Mouse (Mus musculus): Measurements from ENCODE around the gene Ngfr.

Ngfr gene

GRCm38 (mm10) chr11:95567936-95568715, 19.4 kb downstream of the Ngfr start:
- no peak for DNase-seq (ENCODE audit: low read depth, low spot score)

DNA sequence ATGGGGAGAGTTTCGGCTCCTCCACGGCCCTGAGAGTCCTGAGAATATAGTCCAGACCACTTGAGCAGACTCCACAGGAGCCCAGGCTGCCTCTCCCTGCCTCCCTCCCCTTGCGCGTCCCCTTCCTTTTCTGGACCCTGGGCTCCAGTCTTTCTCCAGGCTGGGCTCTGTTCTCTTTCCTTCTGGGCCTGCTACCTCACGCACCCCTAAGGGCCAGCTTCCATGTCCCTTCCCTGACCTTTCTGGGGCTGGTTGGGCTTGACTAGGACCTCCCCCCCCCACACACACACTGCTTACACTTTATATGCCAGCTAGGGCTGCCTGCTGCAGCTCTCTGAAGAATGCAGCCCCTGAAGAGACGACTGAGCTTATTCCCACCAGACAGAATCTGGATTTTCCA, 20.2 kb downstream of the Ngfr start:
- DNase-seq (ENCODE audit: low read depth, low spot score): no peak

- DNase-seq (ENCODE audit: low read depth, low spot score): no peak
These were observed 22.2 kb downstream of the Ngfr start for GRCm38 (mm10) chr11:95565327-95565726.

- DNase-seq (ENCODE audit: low read depth, low spot score): no peak
These were observed 23.7 kb downstream of the Ngfr start for GRCm38 (mm10) chr11:95563849-95564248.

GRCm38 (mm10) chr11:95560773-95561172, 26.8 kb downstream of the Ngfr start:
- no peak for DNase-seq (ENCODE audit: low read depth, low spot score)

- DNase-seq (ENCODE audit: low read depth, low spot score): no peak
These were observed 27.8 kb downstream of the Ngfr start for GRCm38 (mm10) chr11:95559761-95560160.

DNA sequence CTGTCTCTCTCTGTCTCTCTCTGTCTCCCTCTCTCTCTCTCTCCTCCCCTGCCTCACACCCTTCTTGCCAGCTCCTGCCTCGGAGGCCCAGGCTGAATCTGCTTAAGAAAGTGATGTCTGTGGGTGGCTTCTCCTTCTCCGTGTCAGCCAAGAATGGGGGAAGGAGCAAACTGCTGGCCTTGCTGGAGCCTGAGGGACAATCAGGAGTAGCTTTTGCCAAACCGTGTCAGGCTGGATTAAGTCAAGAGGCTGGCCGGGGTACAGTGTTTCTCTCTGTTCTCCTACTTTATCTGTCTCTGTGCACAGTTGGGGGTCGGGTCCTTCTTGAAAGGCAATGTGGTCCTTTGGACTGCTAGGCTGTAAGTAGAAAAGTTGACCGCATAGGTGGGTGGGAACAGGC, 29.8 kb downstream of the Ngfr start:
- DNase-seq (ENCODE audit: low read depth, low spot score): peak; percentile 45

DNA sequence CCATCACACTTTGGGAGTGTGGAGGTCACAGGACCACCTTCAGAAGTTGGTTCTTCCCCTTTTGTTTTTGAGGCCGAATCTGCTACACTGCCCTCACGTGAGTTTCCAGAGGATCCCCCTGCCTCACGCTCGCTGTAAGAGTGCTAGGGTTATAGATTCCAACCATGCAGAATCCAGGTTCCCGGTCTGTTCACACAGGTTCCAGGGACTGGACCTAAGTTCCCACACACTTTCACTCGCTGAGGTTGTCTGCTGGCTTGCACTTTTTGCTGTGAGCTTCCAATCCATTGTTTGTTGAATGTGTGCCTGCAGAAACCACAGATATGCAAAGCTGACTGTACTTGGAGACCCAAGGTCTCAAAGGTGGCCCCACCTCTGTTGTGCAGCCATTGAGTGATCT, 30.5 kb downstream of the Ngfr start:
- DNase-seq (ENCODE audit: low read depth, low spot score): no peak

DNA sequence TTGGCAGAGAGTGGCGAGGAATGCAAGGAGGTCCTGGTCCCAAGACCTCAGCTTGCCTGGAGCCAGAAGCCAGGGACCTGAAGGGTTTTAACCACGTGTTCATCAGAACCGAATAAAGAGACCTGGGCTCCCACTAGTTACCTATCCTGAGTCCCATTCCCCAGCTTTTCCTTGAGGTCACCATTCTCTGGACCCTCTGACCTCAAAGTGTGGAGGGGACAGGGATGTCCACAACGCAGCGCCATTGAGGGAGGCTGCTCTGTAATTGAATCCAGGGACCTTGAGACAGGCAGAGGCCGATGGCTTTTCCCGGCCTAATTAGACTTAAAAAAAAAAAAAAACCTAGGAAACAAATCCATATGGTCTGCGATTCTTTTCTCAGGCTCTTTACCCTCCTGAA, 32.3 kb downstream of the Ngfr start:
- no peak for DNase-seq (ENCODE audit: low read depth, low spot score)

DNA sequence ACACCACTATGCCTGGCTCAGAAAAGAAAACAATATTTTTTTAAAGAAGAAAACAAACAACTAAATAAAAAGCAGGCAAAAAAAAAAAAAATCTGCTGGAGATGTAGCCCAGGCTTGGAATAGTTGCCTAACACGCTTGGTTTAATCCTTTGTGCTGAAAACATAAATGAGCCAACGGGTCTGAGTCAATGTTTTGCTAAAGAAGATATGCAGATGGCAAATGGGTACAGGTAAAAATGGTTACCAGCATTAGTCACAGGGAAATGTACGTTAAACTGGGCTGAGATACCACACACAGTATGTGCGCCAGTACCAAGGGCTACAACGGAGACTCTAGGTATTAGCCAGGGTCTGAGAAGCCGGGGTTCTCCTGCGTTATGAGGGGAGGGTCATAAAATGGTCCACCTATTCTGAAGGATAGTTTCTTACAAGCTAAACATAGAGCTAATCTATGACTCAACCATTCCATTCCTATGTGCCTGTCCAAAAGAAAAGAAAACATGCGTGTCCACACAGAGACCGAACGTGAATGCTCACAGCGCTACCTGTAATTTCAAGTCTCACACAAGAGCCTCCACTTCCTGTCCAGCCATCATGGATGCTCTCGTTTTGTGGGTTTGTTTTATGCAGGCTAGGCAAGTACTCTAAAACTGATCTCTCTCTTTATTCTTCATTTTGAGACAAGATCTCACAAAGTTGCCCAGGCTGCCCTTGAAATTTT, 37.1 kb downstream of the Ngfr start:
- peak; percentile 53 for DNase-seq (ENCODE audit: low read depth, low spot score)

DNA sequence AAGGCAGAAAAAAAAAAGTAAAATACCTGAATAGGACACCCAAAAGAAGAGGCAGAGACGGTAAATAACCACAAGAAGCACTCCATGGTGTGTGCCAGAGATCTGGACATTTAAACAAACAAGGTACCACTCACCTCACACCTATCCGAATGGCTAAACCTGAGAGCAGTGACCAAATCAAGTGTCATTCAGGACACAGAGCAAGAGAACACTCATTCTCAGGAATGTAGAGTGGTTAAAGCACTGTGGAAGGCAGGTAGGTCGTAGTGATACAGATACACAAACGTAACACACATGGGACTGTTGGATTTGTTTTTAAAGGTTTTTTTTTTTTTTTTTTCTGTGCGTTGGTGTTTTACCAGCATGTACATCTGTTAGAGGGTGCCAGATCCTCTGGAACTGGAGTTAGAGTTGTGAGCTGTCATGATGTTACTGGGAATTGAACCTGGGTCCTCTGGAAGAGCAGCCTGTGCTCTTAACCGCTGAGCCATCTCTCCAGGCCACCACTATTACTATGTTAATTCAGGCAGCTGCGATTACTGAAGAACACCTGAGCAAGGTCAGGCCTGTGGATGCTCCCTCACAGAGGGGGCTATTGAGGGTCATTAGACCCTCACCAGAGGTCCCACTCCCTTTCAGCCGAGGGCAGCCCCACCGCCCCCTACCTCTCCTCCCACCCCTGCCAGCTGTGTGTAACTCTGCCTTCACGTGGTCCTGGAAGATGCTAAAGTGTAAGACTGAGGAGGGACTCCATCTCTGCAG, 41.3 kb downstream of the Ngfr start:
- DNase-seq (ENCODE audit: low read depth, low spot score): no peak

GRCm38 (mm10) chr11:95544546-95545327, 42.8 kb downstream of the Ngfr start:
- DNase-seq (ENCODE audit: low read depth, low spot score): no peak

DNA sequence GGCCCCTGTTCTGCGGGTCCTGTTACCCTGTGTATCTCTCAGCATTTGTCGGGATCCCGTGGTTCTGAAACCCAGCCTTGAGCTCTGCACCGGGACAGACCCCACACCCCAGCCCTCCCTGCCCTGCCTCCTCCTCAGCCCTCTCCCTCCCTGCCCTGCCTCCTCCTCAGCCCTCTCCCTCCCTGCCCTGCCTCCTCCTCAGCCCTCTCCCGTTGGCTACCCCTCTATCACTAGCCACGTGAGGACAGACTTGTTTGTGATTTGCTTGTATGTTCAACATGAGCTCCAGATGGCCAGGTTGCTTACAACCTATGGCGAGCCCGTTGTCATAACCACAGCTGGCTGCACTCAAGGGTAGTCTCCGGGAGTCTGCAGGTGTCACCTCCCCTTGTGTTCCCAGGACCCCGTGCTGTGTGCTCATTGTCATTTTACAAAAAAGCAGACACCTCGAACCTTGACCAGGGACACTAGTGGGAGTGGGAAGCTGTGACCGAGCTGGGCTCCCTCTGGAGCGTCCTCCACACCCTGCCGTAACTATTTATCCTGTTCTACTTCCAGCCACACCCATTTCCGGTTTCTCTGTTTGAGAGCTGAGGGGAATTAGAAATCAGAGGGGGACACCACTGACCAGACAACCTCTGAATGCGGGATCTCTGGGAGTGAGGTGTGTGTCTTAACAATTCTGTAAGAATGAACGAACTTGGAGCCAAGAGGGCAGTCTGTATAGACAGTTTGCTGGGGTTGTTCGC, 46.7 kb downstream of the Ngfr start:
- no peak for DNase-seq (ENCODE audit: low read depth, low spot score)

DNA sequence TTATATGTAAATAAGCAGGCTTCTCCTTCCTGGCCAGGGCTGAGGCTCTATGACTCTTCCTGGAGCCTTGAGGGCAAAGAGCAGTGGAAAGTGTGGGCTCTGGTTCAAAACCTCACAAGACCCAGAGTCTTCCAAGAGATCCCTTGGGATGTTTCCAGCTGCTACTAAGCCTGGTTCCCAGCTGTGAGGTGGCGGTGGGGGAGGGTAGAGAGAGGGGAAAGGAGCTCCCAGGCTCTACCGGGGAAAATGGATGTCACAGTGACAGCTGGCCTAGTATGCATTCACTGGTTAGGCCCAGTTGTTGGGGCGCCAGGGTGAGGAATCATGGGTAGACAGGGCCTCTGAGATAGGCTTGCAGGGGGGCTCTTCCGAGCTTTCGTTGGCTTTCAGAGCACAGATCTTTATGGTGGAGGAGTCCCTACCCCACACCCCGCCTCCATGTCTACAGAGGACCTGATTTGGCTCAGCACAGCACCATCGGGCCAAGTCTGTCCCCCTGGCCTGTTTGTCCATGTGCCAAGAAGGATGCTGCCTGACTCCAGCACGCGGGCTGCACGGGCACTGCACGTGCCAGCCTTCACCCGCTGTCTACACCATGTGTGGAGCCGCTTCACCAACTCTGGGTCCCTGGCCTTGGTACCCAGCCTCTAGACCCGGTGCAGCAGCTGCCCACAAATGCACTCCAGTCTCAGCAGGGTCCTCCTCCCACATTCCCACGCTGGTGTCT, 49.0 kb downstream of the Ngfr start:
- DNase-seq (ENCODE audit: low read depth, low spot score): no peak

- peak; percentile 88 for DNase-seq (ENCODE audit: low read depth, low spot score)
These were observed 53.9 kb downstream of the Ngfr start for GRCm38 (mm10) chr11:95533484-95534160.

DNA sequence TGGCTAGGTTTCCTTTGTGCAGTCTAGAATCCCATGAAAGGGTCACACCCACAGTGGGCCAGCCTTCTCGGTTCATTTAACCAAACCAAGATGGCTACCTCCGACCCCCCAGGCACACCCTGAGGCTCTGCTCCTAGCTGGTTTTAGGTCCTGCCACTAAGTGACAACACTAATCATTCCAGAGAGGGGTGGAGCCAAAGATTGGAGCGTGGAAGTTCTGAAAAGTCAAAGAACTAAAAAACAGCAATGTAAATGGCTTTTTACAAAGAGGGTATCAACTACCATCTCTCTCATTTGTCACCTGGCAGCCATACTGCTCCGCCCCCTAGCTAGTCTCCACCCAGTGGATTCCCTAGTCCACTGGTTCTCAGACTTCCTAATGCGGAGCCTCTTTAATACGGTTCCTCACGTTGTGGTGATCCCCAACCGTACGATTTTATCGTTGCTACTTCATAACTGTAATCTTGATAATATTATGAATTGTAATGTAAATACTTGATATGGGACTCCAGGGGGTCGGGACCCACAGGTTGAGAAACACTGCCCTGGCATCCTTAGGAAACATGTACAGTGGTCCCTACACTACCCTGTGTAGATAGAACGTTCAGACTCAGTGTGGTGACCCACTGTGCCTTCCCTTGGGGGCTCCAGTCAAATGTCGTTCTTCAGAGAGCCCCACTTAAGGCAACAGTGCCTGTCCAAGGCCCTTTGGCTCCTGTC, 55.0 kb downstream of the Ngfr start:
- DNase-seq (ENCODE audit: low read depth, low spot score): no peak

- DNase-seq (ENCODE audit: low read depth, low spot score): no peak
These were observed 59.3 kb downstream of the Ngfr start for GRCm38 (mm10) chr11:95528231-95528630.

GRCm38 (mm10) chr11:95527307-95527706, 60.2 kb downstream of the Ngfr start:
- peak; percentile 56 for DNase-seq (ENCODE audit: low read depth, low spot score)

GRCm38 (mm10) chr11:95521563-95521962, 66.0 kb downstream of the Ngfr start:
- peak; percentile 92 for DNase-seq (ENCODE audit: low read depth, low spot score)
